Mouse (Mus musculus) urinary bladder, adult 2 months (tissue): Measurements from ENCODE around the gene Aldh1b1. TPM values are rescaled to one million over a fixed set of nuclear protein-coding genes. Genes with fewer than 3 reads are reported as not detected.

Experiments used
- DNase-seq: peaks from one replicate; pipeline ENCODE4 v3.0.0; 2022; ENCODE audit warnings: low spot score
- polyA plus RNA-seq: library from polyadenylated mRNA; depleted of rRNA; stranded (reverse); fragments of >200 nt; gene quantifications from 2 replicates; pipeline ENCODE4 v1.2.3, GENCODE M21; 2012

Aldh1b1 gene
- polyA plus RNA-seq, 1 experiment, result 22.8 TPM

DNA sequence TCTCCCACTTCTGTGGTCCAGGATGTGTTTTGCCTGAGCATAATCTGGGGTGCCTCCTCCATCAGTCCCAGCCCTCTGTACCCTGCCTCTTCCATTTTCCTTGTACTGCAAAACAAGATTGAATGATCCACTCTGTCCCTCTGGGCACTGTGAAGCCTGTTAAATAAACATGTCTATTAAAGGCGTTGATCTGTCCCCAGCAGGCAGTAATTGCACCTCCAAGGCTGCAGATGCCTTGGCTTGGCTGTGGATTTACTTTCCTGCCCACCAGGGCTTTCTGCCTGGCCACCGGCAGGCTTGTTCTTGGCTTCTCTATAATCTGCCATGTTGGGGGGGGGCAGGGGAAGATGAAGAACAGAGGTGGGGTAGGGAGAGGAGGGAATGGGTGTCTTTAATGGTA lies 12.9 kb upstream of the Aldh1b1 start:
- no peak for DNase-seq

DNA sequence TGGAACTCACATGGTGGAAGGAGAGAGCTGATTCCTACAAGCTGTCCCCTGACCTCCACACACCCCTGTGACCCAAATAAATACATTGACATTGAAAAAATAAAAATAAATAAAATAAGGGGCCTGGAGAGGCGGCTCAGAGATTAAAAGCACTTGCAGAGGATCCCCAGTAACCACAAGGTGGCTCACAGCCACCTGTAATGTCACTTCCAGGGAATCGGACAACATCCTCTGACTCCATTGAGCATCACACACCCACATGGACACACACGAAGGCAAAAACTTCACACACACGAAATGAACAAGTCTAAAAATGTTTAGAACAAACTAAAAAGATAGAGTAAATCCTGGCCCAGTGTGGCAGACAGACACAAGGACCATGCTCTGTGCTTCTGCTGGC lies 12.1 kb upstream of the Aldh1b1 start:
- DNase-seq, result no peak

DNA sequence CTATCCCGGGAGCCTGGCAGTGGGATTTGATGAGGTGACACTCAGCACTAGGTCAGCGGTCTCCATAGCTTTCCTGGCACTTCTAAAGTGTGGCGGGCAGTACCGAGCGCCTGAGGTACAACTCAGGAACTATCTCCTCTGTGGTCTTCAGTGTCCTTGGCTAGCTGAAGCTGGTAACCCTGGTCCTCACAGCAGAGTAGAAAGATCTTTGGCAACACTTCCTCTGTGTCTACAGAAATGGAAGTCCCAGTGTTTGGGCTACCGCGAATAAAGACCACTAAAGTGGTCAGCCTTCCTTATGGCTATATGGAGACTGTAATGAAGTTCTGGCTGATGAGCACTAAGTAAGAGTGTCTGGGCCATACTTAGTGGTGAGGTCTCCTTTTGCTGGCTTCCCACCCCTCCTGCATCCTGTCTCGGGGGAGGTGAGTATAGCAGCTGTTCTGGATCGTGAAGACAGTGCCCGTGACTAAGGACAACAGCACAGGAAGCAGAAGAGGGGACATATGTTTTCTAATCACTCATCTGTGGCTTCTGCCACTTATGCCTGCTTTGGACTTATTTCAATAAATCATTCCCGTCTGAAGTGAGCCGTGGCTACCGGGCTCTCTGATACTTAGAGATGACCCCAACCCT lies 10.3 kb upstream of the Aldh1b1 start:
- no peak for DNase-seq

DNA sequence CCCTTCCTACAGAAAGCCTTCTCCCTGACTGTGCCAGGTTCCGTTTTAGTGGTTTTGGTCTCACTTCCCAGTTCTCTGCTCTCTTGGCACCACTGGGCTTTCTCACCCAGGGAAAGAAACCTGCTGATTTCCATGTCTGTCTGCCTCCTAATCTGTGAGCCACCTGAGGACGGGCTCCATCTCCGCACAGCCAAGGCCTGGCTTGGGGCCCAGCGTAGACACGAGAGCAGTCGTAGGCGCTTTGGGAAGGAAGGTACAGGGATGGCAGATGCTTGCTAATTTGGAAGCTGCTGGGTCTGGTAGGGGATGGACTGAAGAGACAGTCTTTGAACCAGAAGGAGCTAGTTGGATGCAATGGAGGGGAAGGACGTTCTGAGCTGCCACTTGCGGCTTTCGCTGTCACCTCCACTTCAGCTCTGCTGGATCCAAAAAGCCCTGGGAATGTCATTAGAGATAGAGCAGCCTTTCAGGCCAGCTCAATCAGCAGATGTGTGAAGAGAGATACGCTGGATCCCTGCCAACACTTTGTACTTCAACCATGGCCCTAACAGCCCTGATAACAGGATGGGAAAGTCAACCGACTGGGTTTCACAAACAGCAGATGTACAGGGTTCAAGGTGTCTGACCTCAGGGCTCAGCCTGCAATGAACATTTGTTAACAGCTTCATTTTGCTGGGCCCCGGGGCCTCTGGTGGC lies 9.4 kb upstream of the Aldh1b1 start:
- DNase-seq, result no peak

DNA sequence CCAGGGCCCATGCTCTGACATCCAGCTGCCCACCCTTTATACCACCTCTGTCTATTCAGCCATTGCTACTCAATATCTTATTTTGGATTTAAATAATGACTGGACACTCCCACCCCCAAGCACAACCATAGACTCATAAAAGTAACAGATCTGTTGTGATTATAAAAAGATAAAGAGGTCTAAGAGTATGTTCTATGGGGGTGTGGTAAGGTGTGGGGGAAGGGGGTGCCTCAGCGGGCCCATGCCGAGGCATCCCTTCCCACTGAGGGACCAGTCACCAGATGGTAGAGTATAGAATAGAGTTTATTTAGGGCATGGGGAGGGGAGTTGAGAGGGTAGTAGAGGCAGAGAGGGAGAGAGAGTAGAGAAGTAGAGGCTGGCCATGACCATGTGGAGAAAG lies 8.8 kb upstream of the Aldh1b1 start:
- no peak for DNase-seq

DNA sequence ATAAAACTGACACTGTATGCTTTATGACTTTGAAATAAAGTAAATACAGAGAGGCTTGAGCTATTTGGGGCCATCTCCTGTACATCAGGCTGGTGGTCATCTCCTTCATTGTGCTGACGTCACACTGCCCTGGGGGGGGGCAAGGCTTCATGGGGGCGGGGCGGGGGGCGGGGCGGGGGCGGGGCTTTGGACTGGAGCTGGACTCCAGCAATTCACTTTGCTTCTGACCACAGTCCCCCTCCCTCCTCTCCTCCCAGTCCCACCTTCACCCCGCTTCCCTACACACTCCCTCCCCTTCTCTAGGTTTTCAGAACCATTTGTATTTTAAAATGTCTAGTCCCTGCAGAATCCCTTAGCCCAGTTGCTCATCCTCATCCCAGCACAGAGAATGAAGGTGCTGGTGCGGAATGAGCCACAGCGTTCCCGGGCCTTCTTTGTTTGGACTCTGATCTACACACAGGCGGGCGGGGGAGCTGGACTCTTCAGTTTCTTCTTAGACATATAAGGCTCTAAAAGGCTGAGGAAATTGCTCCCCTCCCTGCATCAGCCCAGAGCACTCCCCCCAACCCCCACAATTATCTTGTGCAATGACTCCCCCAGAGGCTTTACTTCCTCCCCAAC lies 3.5 kb upstream of the Aldh1b1 start:
- no peak for DNase-seq

DNA sequence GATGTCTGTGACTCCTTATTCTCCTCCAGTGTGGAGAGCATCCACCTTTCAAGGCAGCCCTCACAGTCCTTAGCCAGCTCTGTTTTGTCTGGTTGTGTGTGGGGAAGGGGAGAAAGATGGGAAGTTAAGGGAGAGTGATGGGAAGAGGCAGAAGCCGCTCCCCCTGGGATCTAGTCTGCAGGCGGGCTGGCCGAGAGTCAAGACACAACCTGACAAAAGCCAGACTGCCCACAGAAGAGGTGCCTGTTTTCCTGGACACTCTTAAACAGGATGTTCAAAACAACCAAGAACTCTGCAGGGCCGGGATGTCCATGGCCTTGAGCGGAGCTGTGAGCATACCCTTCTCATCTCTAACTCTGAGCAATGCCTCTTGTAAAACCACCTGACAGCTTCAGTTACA lies 2.1 kb upstream of the Aldh1b1 start:
- DNase-seq, result no peak

DNA sequence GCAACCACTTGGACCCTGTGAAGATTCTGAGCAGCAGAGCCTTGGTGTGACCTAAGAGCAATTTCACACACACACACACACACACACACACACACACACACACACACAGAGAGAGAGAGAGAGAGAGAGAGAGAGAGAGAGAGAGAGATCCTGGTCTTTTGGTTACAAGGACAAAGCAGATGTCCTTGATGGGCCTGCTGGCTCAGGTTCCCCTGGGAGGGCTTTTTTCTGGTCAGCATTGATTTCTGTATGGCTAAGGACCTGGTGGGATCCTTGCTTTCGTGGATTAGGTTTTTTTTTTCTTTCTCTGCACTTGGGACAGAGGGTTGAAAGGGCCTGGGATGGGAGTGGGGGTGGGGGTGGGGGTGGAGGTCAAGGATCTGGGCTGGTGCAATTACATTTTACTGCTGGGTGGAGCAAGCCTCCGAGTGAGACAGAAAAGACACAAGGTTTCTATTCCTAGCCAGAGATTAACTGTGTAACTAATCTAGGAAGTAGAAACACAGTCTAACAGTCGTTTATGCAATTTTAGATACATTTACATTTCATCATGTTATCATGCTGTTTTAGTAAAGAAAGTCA lies 1.2 kb downstream of the Aldh1b1 start:
- DNase-seq, result no peak

DNA sequence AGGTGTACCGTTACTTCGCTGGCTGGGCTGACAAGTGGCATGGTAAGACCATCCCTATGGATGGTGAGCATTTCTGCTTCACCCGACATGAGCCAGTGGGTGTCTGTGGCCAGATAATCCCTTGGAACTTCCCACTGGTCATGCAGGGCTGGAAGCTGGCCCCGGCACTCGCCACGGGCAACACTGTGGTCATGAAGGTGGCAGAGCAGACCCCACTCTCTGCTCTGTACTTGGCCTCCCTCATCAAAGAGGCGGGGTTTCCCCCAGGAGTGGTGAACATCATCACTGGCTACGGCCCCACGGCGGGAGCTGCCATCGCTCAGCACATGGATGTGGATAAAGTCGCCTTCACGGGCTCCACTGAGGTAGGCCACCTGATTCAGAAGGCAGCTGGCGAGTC lies 4.1 kb downstream of the Aldh1b1 start:
- DNase-seq, result no peak

DNA sequence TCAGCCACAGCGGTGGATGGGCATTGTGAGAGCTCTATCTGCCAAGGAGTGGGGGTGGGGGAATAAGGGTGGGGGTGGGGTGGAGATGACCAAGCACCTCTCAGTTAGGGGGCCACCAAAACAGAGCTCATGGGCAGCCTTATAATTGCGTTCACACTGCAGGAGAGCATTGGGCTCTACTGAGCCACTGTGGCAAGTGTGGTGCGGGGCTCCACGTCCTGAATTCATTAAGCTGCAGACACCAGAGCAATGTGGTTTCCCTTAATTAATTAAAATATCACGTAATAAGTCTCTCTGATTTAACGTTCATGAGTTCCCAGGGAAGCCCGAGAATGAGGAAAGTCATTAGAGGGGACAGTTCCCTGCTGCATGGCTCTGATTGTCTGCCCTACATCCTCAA lies 9.2 kb downstream of the Aldh1b1 start:
- no peak for DNase-seq

DNA sequence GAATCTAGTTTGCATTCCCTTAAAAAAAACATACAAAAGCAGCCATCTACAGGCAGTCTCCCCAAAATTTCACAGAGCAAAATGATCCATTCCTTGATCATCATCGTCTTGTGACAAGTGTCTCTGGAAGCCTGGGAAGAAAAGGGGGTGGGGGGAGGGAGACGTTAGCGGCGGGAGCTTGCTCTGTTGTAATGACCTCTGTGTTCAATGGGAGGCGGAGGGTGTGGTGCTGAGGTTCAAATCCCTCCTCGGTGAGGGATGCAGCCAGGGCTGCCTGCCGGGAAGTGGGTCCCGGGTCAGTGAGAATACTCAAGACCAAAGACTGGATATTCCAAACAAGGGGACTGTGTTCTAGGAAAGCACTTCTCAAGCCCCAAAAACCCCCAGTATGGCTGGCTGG lies 12.4 kb downstream of the Aldh1b1 start:
- DNase-seq, result no peak

DNA sequence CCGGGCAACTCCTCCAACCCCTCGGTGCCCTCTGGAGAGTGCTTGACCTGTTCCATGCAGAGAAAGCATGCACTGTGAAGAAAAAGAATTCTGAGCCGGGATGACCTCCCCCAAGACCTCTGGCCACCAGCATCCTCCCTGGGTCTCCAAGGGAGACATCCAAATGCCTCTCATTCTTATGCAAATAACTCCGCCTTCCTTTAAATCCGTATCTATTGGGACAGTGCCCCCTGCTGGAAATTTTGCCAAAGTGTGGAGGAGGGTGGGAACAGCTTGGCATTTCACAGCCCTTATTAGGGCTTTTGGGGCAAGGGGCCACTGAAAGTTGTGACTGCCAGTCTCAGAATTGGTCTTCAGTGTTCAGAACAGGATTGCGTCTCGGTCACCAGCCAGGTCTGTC lies 16.7 kb downstream of the Aldh1b1 start:
- no peak for DNase-seq

DNA sequence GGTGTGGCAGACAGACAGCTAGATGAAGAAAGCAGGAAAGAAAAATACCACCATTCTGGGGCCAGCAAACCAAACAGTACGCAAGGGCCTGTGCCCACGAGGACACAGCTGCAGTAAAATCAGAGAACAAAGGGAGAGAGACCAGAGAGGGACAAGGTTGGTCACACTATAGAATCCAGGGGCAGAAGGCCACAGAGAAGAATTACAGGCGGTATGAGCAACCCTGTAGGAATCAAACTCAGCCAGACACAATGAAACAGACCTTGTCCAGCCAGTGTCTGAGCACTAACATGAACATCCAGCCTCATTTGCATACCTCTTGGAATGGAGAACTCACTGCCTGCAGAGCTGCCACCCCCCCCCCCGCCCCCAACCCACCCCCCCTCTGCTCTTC lies 20.0 kb downstream of the Aldh1b1 start:
- DNase-seq, result no peak

DNA sequence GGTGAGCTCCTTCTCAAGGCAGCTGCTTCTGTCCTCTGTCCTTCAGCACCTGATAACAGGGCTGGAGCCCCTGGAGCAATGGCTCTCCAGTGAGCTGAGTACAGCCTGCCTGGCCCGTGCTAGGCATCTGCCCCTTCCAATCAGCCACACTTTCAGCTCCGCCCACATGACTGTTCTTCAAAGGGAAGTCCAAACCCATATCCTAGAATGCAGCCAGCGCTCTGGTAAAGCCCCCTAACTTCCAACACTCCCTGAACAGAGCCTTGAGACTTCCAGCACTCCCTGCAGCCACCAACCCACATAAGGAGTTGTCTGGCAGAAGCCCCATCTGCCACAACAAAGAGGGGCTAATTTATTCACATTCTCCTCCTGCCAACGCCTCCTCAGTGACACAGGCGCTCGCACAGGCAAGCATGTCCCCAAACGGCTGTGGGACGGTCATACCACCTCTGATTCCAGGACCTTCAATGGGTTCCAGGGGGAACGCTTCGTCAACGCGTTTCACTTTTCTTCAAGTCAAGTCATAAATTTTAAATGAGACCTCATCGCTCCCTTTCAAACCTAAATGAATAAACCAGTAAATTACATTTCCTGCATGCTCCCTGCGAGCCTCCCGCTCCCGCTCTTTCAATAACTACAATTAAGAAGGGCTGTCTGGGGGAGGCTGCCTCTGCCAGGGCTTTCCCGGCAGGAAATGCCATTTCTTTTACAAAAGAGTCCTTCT lies 20.5 kb downstream of the Aldh1b1 start:
- no peak for DNase-seq

DNA sequence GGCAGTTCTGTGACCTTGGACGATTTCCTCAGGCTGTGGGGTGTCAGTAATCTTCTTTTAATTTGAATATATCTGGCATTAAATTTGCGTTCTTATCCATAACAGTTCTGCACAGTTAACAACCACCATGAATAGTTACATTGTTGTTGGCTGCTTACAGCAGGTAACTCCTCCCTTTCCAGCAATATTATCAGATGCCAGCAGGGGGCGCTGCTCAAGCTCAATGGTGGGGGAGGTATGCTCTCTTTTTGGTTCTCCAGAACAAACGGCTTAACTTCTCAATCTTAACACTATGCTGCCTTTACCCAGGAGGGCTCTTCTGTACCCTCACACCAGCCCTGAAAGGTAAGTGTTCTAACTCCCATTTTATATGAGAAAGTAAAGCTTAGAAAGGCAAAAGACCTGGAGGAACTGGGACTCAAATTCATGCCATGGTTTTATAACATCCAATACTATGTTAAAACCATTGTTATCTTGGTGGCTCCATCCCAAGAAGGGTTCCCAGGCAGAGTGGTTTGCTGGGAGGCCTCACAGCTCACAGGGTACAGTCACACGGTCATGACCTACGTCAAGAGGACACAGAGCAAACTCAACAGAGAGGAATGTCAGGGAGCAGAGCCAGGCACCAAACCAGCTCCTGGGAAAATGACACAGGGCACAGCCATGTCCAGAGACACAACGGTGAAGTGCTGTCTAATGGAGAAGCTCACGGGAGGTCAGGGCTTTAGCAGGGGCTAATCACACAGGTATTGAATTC lies 21.4 kb downstream of the Aldh1b1 start:
- DNase-seq, result no peak

DNA sequence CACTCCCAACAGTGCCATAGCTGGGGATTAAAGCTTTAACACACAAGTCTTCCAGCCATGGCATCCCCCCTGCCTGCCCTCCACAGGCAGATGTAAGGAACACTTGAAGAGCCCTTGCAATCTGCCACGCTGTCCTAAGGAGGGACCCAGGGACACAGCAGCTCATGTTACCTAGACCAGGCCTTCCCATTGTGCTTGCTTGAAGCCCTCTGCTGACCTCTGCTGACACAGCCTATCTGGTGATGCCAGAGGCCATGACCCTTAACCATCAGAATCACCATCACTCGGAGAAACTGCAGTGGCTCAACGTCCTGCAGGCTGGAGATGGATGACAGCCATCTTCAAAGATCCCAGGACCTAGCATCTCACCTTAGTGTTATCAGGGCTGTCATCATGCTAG lies 23.2 kb downstream of the Aldh1b1 start:
- no peak for DNase-seq

DNA sequence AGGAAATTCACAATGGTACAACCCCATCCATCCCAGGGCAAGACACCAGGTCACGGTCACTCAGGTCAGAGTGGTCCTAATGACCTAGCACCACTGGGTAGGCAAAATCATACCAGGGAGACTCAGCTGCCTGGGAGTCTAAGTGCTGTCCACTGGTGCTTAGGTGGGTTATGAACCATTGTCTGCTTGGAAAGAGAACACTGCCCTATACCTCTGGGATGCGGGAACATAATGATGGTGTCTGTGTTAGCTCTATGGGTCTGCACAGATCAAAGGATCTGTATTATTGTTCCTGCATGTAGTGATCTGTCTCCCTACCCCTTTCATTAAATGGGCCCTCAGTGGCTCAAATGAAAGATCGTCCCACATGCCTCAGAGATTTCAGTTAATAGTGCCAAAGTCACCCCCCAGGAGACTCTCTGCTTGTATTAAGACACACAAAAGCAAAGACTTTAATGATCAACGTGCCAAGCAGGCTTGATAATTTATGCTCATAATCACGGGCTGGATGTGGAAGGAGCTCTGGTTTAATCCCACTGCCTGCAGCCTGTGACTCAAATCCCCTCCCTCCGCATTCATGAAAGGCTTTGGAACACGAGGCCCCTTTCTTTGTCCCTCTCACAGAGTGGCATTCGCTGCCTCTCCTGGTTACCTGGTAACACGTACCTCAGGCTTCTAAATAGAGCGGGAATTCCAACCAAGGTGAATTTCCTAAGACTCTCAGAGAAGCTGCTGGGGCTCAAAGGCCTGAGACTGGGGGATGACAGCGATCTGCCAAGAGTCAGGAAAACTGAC lies 24.2 kb downstream of the Aldh1b1 start:
- no peak for DNase-seq

DNA sequence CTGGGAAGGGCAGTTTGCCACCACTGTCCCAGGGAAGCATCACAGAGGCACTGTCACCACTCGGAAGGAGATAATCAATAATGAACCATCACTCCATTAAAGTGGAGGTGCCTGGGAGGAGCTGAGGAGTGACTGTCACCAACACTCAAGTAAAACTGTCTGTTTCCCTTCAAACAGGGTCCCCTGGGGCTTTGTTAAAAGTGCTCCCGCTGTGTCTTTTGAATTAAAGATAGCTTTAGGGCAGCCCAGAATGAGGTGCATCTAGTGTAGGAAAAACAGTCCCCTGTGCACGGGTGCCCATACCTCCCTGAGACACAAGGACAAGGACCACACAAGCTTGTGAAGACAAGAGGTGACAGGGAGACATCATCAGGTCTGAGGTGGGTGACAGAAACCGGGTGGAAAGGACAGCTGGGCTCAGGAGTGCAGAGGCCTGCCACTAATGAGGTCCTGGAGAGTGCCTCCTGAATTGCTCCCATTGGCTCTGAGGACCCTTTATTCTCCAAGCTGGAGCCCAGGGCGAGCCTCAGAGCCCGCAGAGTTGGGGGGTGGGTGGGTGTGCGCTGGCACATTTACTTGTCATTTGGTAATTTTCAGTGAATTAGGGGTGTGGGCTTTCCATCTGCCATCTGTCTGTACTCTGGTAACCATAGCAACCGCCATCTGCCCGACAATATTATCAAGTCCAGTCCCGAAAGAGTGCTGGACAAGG lies 25.4 kb downstream of the Aldh1b1 start:
- no peak for DNase-seq

DNA sequence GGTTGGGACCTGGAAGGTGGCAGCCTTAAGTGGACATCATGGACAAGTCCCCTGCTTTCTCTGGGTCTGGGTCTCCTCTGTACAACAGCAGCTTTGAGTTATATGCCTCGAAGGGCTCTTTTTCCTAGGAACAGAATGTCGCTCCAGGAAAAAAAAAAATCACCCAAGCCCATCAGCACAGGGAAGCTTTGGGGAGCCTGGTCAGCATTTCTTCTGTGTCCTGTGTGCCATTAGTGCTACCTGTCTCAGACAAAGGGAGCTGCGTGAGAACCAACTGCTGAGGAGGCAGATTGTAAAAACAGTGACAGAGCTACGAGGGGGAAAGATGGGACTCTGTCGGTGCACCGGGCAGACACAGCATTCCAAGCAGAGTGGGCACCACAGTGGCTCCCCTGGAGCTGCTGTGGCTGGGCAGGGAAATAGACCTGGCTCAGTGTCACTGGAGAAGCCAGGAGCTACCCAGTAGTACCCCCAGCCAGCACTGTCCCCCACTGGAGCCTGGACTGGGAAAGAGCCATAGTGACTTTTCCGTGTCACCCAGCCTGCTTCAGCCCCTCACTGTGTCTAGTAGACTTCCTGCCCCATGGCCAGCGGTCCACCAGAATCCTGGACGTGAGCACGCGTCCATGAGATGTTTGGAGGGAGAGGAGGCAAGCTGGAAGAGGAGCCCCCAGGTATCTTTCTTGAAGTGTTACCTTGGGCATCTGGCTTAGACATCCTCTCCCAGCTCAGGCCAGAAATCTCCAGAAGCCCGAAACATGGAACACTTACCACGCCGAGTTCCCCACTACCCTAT lies 26.1 kb downstream of the Aldh1b1 start:
- no peak for DNase-seq
